Mouse (Mus musculus): ENCODE data around the gene 1300017J02Rik.
"Not testable (repeated sequence)": the region's sequence is repeated elsewhere in the genome, so short reads cannot be mapped to it uniquely, and the experiment has no call there.

Gene 1300017J02Rik

DNA sequence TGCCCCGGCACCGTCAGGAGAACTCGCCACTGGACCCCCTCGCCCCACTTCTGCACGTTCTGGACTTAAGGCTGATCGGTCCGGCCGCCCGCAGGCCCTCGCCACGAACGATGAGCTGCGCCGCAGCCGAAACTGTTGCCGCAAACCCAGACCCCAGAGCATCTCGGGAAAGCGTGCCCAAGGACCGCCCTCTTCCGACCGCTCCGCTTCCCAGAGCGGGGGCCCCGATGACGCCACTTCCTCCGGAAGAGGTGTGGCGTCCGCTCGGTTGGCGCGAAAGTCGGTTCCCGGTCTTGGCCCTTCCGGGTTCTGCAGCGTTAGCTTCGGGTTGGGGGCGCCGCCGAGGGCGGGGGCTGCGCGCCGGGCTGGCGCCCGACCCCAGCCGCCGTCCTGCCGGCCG, at the start of gene 1300017J02Rik, which contains the start of gene Topbp1:
Gene 1300017J02Rik (minus strand): TSS at position 156 of the 400 bp plus-strand sequence.
Gene Topbp1 (plus strand): TSS at position 289 of the 400 bp plus-strand sequence.
- DNase-seq (ENCODE audit: extremely low read depth, low read depth, low spot score), result no peak

DNA sequence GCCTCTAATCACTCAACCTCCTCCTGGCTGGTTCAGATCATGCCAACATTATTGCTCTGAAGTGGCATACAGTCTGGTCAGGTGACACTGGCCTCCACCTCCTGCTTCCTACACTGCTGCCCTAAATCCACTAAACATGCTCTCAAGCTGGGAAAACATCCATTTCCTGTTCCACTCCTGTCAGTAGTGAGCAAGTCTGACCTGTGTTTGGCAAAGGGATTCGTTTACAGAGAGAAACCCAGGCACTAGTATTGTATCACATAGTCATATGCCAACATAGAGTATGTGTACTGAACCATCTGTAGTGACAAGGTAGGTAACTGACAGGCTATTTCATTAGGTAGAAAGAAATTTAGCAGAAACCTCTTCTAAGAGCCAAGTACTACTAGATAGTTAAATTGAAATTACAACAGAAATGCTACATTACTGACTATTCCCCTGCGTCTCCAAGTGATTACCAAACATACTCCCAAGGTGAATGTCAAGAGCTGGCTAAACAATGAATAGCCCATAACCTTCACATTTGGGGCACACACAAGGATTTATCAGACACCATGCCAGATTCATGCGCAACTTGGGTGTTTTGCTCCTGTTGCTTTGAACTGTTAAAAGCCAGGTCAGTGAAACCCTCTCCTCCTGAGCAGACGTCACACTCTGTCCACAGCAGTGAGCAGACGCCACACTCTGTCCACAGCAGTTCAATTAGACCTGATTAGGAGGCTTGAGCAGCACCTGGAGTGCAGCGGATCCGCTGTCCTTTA, 48.8 kb upstream of the 1300017J02Rik start:
- not testable (repeated sequence) for DNase-seq (ENCODE audit: extremely low read depth, low read depth, low spot score)

DNA sequence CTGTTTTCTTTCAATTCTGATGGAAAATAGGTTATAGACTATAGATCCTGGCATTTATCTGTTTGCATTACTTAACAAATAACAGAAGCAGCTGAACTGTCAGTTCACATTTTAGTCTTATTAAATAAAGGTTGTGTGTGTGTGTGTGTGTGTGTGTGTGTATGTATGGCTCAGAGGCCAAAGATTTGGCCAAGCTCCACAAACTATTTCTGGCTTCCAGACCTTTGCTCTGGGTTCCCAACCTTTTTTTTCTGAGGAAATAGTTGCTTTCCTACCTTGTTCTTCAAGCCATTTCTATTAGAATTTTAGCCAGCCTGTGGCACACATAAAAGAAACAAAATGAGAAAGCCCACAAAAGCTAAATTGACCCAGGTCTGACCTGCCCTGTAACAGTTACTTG, 43.9 kb upstream of the 1300017J02Rik start:
- DNase-seq (ENCODE audit: extremely low read depth, low read depth, low spot score), result no peak

DNA sequence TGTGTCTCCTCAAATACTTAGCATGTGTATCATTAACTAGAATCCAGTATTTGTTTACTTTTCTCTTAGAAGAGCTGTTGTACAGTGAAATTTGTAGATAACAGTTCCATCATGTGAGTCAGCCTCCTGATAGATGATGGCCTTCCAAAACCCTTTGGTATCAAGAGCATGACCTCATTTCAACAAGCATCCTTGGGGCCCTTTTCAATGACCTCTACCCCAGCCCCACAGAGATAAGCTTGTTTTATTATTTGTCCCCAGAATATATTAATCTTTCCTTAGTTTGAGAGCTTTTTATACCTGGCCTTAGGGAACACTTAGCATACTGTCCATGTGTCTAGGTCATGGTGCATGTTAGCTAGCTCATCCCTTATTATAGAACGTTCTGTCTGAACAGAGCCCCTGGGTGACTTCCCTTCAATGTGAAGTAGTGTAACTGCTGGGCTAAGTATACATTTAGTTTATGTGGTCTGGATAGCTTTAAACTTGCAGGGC, 43.2 kb upstream of the 1300017J02Rik start:
- DNase-seq (ENCODE audit: extremely low read depth, low read depth, low spot score), result no peak

DNA sequence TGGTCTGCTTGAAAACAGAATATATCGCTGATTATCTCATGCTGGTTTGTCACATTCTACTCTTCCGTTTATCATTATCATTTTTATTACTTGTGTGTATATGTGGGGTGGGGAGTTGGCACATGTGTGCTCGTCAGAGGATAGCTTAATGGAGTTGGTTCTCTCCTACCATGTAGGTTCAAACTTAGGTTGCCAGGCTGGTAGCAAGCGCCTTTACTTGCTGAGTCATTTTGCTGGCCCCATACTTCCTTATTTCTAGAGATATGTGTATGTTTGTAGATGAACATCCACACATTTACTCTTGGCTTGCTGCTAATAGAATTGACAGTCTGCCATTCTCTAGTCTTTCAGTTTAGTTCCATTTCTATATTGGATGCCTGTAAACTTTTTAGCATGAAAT, 42.2 kb upstream of the 1300017J02Rik start:
- DNase-seq (ENCODE audit: extremely low read depth, low read depth, low spot score), result no peak

DNA sequence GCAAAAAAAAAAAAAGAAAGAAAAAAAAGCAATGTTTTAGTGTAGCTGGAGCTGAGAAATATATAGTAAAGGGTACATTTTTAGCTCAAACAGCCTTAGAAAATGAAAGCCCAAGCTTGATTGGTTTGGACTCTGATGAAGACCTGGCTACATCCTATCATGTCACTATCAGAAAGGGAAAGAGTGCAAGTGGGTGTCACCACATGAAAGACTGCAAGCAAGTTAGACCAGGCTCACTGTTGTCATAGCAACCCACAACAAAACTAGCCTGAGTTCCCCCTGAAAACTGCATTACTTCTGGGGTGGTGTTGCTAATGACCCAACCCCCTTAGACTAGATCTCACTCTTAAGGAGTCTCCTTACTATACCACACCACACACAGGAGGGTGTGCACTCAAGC, 32.0 kb upstream of the 1300017J02Rik start:
- no peak for DNase-seq (ENCODE audit: extremely low read depth, low read depth, low spot score)

DNA sequence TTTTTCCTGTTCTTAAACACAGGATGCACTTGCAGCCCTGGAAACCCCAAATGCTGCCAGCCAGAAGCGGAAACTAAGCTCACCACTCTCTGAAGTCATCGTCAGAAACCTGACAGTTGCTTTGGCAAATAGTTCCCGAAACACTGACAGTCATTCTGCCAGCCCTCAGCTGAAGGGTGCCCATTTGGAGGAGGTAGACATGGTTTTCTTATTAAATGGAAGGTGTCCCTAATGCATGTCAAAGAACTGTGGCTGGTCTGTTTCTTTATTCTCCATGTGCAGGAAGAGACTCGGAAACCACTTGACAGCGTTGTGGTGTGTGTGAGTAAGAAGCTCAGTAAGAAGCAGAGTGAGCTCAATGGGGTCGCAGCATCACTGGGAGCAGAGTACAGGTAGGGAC, 27.8 kb upstream of the 1300017J02Rik start:
- DNase-seq (ENCODE audit: extremely low read depth, low read depth, low spot score), result no peak

DNA sequence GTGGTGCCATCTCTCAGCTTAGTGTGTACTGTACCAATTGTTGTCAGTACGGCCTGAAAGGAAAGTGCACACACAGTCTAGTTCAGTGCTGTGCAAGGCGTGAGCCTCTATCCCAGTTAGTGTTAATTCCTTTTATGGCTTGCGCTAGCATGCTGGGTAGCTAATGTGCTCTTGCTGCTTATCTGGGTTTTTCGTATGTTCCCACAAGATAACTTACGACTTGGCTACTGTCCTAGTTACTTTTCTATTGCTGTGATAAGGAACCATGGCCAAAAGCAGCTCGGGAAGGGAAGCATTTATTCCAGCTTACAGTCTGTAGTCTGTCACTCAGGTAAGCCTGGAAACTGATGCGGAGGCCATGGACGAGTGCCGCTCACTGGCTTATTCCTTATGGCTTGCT, 21.6 kb upstream of the 1300017J02Rik start:
- no peak for DNase-seq (ENCODE audit: extremely low read depth, low read depth, low spot score)

DNA sequence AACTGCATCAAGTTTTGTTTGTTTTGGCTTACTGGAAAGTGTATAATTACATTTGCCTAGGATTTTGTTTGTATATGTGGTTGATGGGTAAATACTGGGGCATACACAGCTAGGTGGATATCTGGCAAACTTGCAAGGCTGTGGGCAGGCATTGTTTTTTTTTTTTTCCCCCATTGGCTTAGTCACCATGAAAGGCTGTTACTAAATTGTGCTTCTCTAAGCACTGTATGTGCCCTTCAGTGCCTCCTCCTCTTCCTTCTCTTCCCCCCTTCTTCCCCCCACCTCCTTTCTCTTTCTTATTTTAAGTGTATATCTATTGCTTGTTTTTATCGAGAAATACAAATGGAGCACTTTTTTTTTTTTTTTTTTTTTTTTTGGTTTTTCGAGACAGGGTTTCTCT, 19.8 kb upstream of the 1300017J02Rik start:
- no peak for DNase-seq (ENCODE audit: extremely low read depth, low read depth, low spot score)

DNA sequence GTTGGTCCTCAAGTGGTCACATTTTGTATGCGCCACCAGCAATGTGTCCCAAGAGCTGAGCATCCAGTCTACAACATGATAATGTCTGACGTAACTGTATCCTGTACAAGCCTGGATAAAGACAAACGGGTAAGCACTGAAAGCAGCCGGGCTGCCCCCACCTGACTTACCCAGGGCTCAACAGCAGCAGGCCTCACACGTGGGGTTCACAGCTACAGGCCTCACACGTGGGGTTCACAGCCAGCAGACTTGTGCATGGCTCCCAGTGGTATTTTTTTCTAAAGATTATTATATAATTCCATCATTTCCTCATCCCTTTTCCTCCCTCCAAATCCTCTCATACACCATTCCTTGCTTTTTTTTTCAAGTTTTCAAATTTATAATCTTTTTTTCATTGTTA, 5.0 kb upstream of the 1300017J02Rik start:
- DNase-seq (ENCODE audit: extremely low read depth, low read depth, low spot score), result no peak

DNA sequence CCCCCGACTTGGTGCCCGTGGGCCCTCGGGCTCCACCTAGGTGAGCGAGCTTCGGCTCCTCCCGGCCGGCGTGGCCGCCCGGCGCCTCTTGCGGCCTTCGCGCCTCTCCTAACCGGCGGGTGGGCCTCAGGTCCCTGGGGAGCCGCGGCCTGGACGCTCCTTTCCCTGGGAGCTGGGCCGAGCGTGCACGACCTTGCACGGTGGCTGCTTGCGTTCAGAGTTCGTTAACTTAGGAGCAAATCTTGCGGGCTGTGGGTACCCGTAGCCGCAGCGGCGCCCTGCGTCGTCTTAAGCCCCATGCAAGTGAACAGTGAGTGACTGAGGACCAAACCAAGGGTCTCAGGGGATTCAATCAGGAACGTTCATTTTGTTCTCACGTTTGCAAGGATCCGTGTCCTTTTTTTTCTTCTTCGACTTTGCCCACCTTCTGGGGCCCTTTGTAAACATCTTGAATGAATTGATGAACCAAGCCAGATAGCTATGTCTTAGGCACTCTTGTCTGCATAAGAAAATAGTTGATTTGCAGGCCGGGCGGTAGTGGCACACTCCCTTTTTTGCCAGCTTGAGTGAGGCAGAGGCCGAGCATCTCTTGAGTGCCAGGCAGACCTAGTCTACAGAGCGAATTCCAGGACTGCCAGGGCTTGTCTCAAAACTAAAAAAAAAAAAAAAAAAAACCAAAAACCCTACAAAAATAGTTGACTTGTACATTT, 605 bp upstream of the 1300017J02Rik start:
- no peak for DNase-seq (ENCODE audit: extremely low read depth, low read depth, low spot score)

DNA sequence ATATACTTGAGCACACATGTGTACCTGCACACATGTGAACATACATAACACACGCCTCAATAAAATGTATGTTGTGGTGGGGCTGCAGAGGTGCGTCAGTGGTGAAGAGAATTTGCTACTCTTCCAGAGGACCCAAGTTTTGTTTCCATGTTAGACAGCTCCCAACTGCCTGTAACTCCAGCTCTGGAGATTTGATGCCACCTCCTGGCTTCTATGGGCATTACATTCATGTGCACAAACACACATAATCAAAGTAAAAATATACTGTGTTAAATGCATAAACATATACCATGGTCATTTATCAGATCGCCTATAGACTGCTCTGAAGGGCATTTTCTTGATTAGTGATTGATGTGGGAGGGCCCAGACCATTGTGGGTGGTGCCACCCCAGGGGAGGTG, 2.2 kb downstream of the 1300017J02Rik start:
- no peak for DNase-seq (ENCODE audit: extremely low read depth, low read depth, low spot score)

DNA sequence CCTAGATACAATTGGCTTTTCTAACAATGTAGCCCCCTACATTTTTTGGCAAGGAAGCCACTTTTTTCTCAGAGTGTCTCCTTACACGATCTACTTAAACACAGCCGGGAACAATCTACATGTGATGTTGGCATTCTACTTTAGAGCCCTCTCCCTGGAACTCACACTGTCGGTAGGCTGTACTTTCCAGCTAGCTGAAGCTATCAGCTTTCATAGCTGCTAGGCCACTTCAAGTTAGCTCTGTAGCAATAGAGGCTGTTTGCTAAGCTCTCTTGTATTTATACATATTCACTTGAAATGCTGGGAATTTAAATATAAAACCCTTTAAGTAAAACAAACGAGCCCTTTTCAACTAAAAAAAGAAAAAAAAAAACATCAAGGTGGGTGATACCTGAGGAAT, 2.6 kb downstream of the 1300017J02Rik start:
- DNase-seq (ENCODE audit: extremely low read depth, low read depth, low spot score), result no peak

DNA sequence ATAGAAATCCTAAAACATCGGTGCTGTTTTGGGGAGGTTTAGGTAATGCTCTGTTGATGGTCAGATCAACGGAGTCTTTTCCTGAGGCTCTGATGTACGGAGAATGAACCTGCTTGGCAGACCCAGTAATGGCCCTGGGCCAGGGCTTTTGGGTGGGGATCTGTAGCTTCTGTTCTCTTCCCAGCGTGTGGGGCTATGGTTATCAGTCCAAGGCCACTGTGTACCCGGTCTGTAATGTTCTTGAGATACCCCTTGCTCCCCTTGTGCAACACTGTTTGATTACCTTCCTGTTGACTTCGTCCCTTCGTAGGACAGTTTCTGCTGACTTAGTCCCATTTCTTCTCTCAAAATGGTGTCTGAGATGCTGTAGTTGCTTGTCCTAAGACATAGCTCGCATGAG, 3.8 kb downstream of the 1300017J02Rik start:
- DNase-seq (ENCODE audit: extremely low read depth, low read depth, low spot score), result no peak

DNA sequence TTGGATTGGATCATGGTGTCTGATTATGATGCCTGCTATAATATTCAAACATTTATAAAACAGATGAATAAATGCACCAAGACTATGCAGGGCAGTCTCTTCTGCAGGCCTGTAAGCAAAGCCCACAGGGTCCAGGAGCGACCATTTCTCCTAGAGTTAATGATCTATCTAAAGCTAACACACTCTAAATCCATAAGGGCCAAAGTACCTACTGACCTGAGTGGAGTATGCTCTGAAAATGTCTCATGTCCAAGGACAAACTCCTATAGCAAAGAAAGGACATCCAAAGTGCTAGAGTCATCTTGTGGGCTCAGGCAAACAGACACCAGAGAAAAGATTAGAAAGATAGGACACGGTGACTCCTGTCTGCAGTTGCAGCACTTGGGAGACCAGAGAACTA, 10.4 kb downstream of the 1300017J02Rik start:
- no peak for DNase-seq (ENCODE audit: extremely low read depth, low read depth, low spot score)

DNA sequence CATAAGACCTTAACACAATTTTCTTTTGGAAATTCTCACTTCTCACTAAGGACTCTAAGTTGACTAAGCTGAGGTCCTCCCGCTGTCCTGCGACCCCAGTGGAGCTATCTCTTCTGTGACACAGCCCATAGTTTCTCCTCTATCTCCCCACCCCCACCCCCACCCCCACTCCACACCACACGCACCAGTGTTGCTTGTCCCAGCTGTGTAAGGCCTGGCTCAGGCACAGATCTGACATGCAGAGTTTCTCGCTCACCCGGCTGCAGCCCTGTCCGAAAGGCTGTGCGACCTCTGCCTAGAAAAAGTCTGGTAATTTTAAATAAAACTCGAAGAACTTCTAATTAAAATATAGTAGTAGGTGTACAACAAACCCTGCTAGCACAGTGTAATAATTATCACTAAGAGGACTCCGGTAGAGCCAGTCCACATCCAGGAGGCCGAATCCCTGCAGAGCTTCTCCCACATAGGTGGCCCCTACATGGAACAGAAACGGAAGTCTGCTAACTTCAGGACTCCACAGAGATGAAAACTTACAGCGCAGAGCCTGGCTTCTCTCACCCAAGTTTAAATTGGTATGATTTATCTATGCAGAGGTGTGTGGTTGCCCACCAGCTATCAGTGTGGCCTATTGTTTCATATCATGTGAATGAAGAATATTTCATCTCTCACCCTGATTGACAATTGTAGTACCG, 16.2 kb downstream of the 1300017J02Rik start:
- no peak for DNase-seq (ENCODE audit: extremely low read depth, low read depth, low spot score)

DNA sequence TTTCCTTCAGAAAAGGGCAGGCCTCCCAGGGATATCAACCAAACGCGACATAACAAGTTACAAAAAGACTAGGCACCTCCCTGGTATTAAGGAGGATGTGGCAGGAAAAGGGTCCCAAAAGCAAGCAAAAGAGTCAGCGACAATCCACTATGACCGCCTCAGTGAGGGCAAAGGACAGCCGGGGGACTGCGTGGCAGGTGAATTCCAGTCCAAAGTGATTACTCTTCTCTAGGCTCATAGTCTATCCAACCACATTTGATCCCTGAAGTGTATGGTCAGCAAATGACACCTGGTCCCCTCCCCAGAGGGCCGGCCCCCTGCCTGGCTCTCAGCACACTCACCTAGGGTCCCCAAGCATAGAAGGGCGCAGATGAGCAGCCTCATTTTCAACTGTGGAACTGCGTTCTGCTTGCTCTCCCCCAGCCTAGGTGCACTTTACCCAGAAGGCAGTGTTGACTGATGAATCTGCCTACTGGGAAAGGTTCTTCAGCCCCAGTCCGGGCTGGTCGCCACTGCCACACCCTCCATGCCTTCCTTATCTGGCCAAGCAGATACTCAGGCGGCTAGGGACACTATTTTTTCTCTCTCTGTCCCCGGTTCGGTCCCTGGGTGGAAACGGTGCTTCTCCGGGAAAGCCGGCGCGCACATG, 16.9 kb downstream of the 1300017J02Rik start:
- no peak for DNase-seq (ENCODE audit: extremely low read depth, low read depth, low spot score)

DNA sequence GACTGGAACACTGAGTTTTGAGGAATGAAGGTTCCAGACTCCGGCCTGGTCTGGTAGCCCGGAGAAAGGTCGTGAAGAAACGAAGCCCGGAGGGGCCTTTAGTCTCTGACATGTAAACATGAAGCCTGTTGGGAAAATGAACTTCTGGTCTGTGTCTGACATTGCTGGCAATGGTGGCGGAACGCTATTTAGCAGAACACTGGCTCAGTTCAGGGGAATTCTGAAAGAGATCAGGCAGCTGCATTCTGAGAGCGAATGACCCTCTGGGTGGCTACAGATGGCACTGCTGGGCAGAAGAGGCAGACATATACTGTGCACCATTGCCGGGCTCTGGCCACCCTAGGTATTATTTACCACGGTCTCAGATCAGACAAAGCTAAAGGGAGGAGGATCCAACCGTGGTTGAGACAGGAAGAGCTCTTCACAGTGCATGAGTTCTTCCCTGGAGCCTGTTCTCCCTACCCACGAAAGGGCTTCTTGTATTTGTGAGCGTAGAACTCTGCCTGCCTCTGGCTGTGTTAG, 17.9 kb downstream of the 1300017J02Rik start:
- DNase-seq (ENCODE audit: extremely low read depth, low read depth, low spot score), result no peak

DNA sequence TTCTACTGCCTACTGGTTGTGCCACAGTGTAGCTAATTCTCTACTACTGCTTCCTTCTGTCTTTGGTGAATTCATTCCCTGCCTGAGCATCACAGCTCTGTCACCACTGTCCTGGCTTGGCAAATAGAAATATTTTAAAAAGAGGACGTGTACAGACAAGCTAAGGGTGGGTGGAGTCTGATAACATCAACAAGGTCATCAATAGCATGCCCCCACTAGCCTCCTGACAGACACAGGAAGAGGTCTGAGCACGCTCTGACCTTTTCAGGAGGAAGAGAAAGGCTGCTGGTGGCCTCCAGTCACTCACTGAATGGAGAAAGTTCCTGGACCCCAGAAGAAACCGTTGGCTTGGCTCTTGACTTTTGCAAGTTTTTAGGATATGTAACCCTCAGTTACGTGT, 18.5 kb downstream of the 1300017J02Rik start:
- no peak for DNase-seq (ENCODE audit: extremely low read depth, low read depth, low spot score)

DNA sequence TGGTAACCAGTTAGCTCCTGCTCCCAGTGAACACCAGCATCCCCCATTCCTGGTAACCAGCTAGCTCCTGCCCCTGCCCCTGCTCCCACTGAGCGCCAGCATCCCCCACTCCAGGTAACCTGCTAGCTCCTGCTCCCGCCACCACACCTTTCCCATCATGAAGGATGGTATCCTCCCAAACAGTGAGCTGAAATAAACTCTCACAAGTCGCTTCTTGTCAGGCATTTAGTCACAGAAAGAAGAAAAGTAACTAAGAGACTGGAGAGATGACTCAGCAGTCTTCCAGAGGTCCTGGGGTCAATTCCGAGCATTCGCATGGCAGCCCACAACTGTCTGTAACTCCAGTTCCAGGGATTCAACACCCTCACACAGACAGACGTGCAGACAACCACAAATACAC, 28.0 kb downstream of the 1300017J02Rik start:
- DNase-seq (ENCODE audit: extremely low read depth, low read depth, low spot score), result no peak

DNA sequence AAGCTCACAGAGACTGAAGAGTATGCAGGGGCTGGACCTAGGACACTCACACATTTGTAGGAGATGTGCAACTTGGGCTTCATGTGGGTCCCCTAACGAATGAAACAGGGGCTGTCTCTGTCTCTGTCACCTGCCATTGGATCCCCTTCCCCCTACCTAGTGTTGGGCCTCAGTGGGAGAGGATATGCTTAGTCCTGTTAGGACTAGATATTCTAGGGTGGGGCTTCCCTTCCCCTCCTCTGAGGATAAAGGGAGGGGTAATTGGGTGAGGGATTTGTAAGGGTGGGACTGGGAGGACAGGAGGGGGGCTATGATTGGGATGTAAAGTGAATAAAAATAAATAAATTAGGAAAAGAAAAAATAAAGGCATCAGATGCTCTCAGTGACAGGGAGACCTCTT, 29.2 kb downstream of the 1300017J02Rik start:
- DNase-seq (ENCODE audit: extremely low read depth, low read depth, low spot score), result no peak
